In the genomic region with DNA sequence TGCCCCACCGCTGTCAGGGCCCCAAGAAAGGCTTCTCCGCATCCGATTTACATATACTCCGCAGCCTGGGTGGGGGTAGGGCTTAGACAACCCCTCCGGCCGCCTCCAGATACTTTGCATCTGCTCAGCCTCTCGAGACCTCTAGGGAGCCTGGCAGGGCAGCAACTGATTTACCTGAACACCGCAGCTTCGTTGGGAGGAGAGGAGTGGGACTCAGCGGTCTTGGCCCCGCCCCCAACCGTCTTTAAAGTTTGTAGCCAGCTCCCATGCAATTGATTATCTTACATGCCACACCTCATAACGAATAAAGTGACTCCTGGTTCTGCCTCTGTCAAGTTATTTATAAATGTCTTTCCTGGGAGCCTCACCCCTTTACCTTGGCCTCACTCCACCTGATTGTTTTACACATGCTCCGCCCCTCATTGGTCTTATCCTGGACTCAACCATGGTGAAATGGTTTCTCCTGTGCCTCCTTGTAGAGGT, we compare ENCODE assay signal across 8 mouse cellular contexts. TPM values are rescaled to one million over a fixed set of nuclear protein-coding genes. Genes with fewer than 3 reads are reported as not detected.
DNase-seq lines count a peak whose midpoint lies in the region; ATAC-seq and TF ChIP-seq lines count a peak whose summit lies in the region.

A gene (minus strand): TSS at position 316 of the 483 bp plus-strand sequence.

- H3K79me2 ChIP-seq in liver, adult 2 months (ENCODE audit: control insufficient read depth, insufficient read depth, low read length), result no peaks in the 10 kb centered on the region

- TF ChIP-seq POLR2A in liver, adult 2 months (IDR thresholded peaks at IDR 0.05; ENCODE audit: extremely low read depth, insufficient read depth, low read length), result no peak

- no peak for ATAC-seq in cerebellum, adult (ENCODE audit: insufficient number of reproducible peaks, low FRiP score, low TSS enrichment)
- peak; percentile 51 for ATAC-seq in erythroid progenitor cell, adult 5-6 weeks (replicated peaks; ENCODE audit: low FRiP score, poor library complexity, severe bottlenecking)
- peak; percentile 12; the same call in 1 of the 2 replicates for ATAC-seq in hindbrain, postnatal 0 days
- peak; percentile 40 for ATAC-seq in midbrain, embryonic 16.5 days

- TF ChIP-seq CTCF in hindbrain, postnatal 0 days (IDR thresholded peaks at IDR 0.05; ENCODE audit: low read depth), result no peak
- TF ChIP-seq CTCF in liver, adult 2 months (IDR thresholded peaks at IDR 0.05; ENCODE audit: low read depth, low read length), result no peak

- peak within 1 kb of the TSS; percentile 66 for H3K9ac ChIP-seq in hindbrain, postnatal 0 days (replicated peaks; ENCODE audit: low read length)
- H3K9ac ChIP-seq in liver, adult 2 months (ENCODE audit: low read depth, low read length), result peak within 1 kb of the TSS; percentile 94
- H3K9ac ChIP-seq in midbrain, embryonic 16.5 days (ENCODE audit: low read depth, low read length), result peak within 1 kb of the TSS; percentile 93

- peak; percentile 83 for DNase-seq in cerebellum, adult 11-12 months
- DNase-seq in adrenal gland, postnatal 14 days, result peak; percentile 58
- no peak for DNase-seq in hindbrain, postnatal 0 days (ENCODE audit: low spot score)
- DNase-seq in liver, adult 2 months (ENCODE audit: extremely low read depth, low read depth, low spot score), result peak; percentile 79
- DNase-seq in embryo, embryonic 10 days (ENCODE audit: low spot score), result no peak

- 0 out of 2 replicates have a peak, but pooled peaks cover 3% of the 10 kb centered on the region for H3K27me3 ChIP-seq in hindbrain, postnatal 0 days (ENCODE audit: insufficient read depth, low read length)
- no peaks in the 10 kb centered on the region for H3K27me3 ChIP-seq in liver, adult 2 months (ENCODE audit: control insufficient read depth, insufficient read depth, low read length)
- H3K27me3 ChIP-seq in midbrain, embryonic 16.5 days (ENCODE audit: control insufficient read depth, insufficient read depth, low read depth, low read length), result peaks cover 10% of the 10 kb centered on the region

- under 1% methylated on average over 14 of the region's 14 CpGs for WGBS in hindbrain, postnatal 0 days
- 4% methylated on average over 14 of the region's 14 CpGs for WGBS in liver, adult 2 months
- WGBS in midbrain, embryonic 16.5 days, result under 1% methylated on average over 14 of the region's 14 CpGs

- peaks cover 24% of the 10 kb centered on the region for H3K36me3 ChIP-seq in hindbrain, postnatal 0 days (ENCODE audit: insufficient read depth, low read length)
- peaks cover 5% of the 10 kb centered on the region; the same call in 1 of the 2 replicates for H3K36me3 ChIP-seq in liver, adult 2 months (ENCODE audit: control insufficient read depth, insufficient read depth, low read length)
- peaks cover 19% of the 10 kb centered on the region for H3K36me3 ChIP-seq in midbrain, embryonic 16.5 days (ENCODE audit: control insufficient read depth, insufficient read depth, low read length)

- H3K4me1 ChIP-seq in hindbrain, postnatal 0 days (ENCODE audit: insufficient read depth, low read length), result peaks cover 16% of the 10 kb centered on the region; the same call in 1 of the 2 replicates
- peaks cover 10% of the 10 kb centered on the region; the same call in 1 of the 2 replicates for H3K4me1 ChIP-seq in liver, adult 2 months (ENCODE audit: control insufficient read depth, insufficient read depth, low read length)
- peaks cover 25% of the 10 kb centered on the region for H3K4me1 ChIP-seq in midbrain, embryonic 16.5 days (ENCODE audit: control insufficient read depth, insufficient read depth, low read length)

- H3K27ac ChIP-seq in hindbrain, postnatal 0 days, result peak within 1 kb of the TSS; percentile 91
- H3K27ac ChIP-seq in liver, adult 2 months (replicated peaks; ENCODE audit: insufficient read depth, low read depth, low read length), result peak within 1 kb of the TSS; percentile 99
- H3K27ac ChIP-seq in midbrain, embryonic 16.5 days (ENCODE audit: low read length), result peak within 1 kb of the TSS; percentile 92

- peak within 1 kb of the TSS; percentile 96 for H3K4me2 ChIP-seq in hindbrain, postnatal 0 days (ENCODE audit: low read depth, low read length)
- H3K4me2 ChIP-seq in midbrain, embryonic 16.5 days (ENCODE audit: low read length), result peak within 1 kb of the TSS; percentile 100

- no peaks in the 10 kb centered on the region for H3K9me3 ChIP-seq in hindbrain, postnatal 0 days (ENCODE audit: low read length)
- no peaks in the 10 kb centered on the region for H3K9me3 ChIP-seq in midbrain, embryonic 16.5 days (replicated peaks; ENCODE audit: control insufficient read depth, low read length, poor library complexity, severe bottlenecking)

- H3K4me3 ChIP-seq in hindbrain, postnatal 0 days (ENCODE audit: low read length), result peak within 1 kb of the TSS; percentile 52
- peak within 1 kb of the TSS; percentile 84 for H3K4me3 ChIP-seq in liver, adult 2 months (ENCODE audit: insufficient read depth, low read depth, low read length)
- H3K4me3 ChIP-seq in midbrain, embryonic 16.5 days (ENCODE audit: low read depth, low read length), result peak within 1 kb of the TSS; percentile 82

RNA-seq across cellular contexts. Expression of the gene that starts here (rescaled TPM):
- 8.7 and 11.8 TPM in 2 replicates for total RNA-seq in adrenal gland, postnatal 14 days (2021)
- total RNA-seq in erythroid progenitor cell, adult 5-6 weeks (2015; ENCODE audit: low replicate concordance), result 2.9 TPM in 1 of 2 replicates, not detected in the other
- total RNA-seq in erythroid progenitor cell, adult 5-6 weeks (2017; ENCODE audit: low replicate concordance), result 0.64 and 1.4 TPM in 2 replicates
- 4.2 and 4.4 TPM in 2 replicates for total RNA-seq in hindbrain, postnatal 0 days (2014; rRNA removed)
- polyA plus RNA-seq in hindbrain, postnatal 0 days (2015; fragmentation: Nextera tagmentation; extraction: Ambion mirVana), result 4.2 and 5.4 TPM in 2 replicates
- total RNA-seq in liver, adult 2 months (2014; rRNA removed), result 1.5 and 2.0 TPM in 2 replicates
- polyA plus RNA-seq in liver, adult 2 months (2012; rRNA removed), result 3.8 and 4.7 TPM in 2 replicates
- 4.9 and 5.3 TPM in 2 replicates for polyA plus RNA-seq in midbrain, embryonic 16.5 days (2015; fragmentation: Nextera tagmentation; extraction: Ambion mirVana)

Comparison
In these comparisons a context has a peak if more than half of its experiments do, and no peak if none do; other contexts are left out.
1. DNase-seq: peak in cerebellum, adult 11-12 months (single experiment), adrenal gland, postnatal 14 days (single experiment) and liver, adult 2 months (single experiment); none in hindbrain, postnatal 0 days (single experiment) and embryo, embryonic 10 days (single experiment).
2. Peak in every context shown above with its lines, with median percentiles within 50 percentile points of each other: H3K27ac ChIP-seq, H3K4me3 ChIP-seq and H3K9ac ChIP-seq.